Mouse (Mus musculus) naive thymus-derived CD4-positive, alpha-beta T cell, adult 2 months (primary cell): Measurements from ENCODE around the gene Gsdma.
"Not testable (repeated sequence)": the region's sequence is repeated elsewhere in the genome, so short reads cannot be mapped to it uniquely, and the experiment has no call there.

Source experiments
- DNase-seq: peaks from one replicate; pipeline ENCODE4 v3.0.0-alpha.2; 2011; ENCODE audit warnings: low read depth

Gsdma gene

GRCm38 (mm10) chr11:98664091-98664490 is at the start of gene Gsdma:
Gene Gsdma, plus strand, starts transcription at chr11:98664351.
- no peak for DNase-seq

DNA sequence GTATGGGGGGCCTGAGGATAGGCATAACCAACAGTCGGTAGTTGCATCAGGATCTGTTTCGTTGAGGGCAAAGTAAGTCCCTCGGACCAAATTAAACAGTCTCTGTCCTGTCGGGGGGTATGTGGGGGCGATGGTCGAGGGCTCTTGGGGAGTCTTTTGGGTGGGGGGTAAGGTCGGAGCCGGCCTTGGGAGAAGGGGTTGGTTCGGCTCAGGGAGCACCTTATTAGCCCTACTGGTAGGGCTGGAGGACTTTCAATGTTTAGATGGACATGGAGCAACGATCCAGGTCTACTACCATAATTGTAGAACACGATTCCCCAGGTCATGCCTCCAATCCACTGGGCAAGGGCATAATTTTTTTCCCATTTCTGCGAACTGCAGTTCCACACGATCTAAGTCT is 43.4 kb upstream of the Gsdma start:
- no peak for DNase-seq

GRCm38 (mm10) chr11:98623981-98624380 is 40.2 kb upstream of the Gsdma start:
- not testable (repeated sequence) for DNase-seq

DNA sequence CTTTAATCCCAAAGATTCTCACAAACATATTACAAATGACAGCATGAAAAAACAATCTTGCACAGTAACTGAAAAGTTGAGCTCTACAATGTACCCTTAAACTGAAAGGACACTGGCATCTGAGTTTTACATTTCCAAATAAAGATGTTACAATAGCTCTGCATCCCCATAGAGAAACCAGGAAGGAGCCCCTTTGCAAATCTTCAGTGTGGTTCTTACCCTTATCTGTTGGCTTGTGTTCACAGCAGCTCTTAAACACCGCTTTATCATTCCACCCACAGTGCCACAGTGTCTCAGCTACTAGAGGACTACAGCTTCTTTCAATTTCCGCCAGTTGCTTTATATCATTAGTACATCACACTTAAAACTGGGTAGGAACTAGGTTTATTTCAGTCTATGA is 39.8 kb upstream of the Gsdma start:
- DNase-seq: not testable (repeated sequence)

GRCm38 (mm10) chr11:98625611-98626410 is 38.3 kb upstream of the Gsdma start, which contains the start of the genes Gm12355 and Gsdma3:
Gene Gm12355, minus strand, starts transcription at chr11:98625661.
Gene Gsdma3, plus strand, starts transcription at chr11:98626360.
- DNase-seq: no peak

- no peak for DNase-seq
Observed at GRCm38 (mm10) chr11:98628706-98629105, 35.4 kb upstream of the Gsdma start.

DNA sequence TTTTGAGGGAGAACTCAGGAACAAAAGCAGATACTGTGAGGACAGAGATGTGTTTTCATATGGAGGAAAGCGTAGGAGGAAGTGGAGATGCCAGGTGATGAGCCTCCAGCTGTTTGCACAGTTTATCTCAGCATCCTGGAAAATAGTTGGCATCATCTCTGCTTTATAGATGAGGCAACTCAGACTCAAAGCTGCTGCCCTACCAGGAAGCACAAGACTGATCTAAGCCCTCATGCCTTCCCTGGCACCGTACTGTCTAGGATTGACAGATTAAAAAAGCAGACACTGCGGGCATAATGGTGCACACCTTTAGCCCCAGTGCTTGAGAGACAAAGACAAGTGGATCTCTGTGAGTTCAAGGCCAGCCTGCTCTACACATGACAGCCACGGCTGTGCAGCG is 33.5 kb upstream of the Gsdma start:
- no peak for DNase-seq

DNA sequence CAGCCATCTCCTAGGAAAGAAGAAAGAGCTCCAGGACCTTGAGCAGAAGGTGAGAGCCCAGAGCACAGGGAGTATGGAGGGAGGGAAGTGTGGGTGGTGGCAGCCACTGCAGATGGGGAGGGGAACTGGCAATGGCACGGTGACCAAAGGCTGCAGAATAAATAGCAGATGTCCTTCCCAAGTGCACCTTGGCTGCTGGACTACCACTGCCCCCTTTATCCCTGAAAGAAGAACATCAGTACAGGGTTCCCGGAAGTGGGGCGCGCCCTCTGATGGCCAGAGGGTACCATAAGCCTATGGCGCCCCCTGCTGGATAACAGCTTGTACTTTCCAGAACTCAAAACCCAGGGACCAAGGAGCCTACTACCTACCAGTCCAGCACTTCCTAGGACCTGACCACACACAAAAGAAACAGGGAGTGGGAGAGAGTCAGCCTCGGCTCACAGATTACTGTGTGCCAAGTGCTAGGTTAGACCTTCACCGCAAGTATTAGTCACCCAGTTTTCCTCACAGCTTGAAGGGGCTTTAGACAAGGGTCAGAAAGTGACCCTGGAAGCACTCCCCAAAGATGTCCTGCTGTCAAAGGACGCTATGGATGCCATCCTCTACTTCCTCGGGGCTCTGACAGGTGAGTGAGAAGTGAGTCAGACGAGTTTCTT is 28.7 kb upstream of the Gsdma start:
- peak; percentile 65 for DNase-seq

DNA sequence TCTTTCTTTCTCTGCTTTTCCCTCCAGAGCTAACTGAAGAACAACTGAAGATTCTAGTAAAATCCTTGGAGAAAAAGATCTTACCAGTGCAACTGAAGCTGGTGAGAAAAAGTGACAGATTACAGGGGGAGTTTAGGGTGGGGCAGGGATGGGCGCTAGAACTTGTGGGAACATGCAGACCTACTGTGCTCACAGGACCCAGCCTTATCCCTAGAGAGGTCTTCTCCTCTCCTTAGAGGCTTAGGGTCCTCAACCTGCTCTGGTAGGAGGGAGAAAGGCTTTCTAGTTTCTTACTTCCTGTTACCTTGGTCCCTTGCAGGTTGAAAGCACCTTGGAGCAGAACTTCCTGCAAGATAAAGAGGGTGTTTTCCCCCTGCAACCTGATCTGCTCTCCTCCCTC is 26.6 kb upstream of the Gsdma start:
- DNase-seq: no peak

GRCm38 (mm10) chr11:98640091-98640490 is 24.1 kb upstream of the Gsdma start:
- DNase-seq: no peak

- DNase-seq: no peak
Observed at GRCm38 (mm10) chr11:98644757-98645156, 19.4 kb upstream of the Gsdma start.

GRCm38 (mm10) chr11:98645946-98646345 is 18.2 kb upstream of the Gsdma start:
- no peak for DNase-seq

- DNase-seq: no peak
Observed at GRCm38 (mm10) chr11:98646459-98646858, 17.7 kb upstream of the Gsdma start, which contains the start of gene Gsdma2. Gene Gsdma2, plus strand, starts transcription at chr11:98646759.

DNA sequence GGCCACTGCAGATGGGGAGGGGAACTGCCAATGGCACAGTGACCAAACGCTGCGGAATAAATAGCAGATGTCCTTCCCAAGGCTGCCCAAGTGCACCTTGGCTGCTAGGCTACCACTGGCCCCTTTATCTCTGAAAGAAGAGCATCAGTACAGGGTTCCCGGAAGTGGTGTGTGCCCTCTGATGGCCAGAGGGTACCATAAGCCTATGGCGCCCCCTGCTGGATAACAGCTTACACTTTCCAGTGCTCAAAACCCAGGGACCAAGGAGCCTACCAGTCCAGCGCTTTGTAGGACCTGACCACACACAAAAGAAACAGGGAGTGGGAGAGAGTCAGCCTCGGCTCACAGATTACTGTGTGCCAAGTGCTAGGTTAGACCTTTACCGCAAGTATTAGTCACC is 9.1 kb upstream of the Gsdma start:
- peak; percentile 76 for DNase-seq

DNA sequence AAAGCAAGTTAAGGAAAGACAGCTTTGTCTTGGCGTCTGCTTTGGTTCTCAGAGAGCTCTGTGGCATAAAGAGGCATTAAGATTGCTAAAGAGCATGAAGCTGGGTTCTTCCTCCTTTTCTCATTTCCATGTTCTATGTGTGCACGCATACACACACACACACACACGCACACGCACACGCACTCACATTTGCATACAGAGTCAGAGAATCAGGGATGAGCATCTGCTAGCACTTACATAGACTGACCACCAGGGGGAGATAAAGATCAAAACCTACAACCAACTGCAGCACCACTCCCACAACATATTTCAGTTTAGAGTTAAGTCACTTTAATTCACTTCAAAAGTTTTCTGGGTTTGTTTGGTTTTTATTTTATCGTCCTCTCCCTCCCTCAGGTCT is 3.6 kb upstream of the Gsdma start:
- DNase-seq: peak; percentile 81

- no peak for DNase-seq
Observed at GRCm38 (mm10) chr11:98668984-98669383, 4.8 kb downstream of the Gsdma start.

DNA sequence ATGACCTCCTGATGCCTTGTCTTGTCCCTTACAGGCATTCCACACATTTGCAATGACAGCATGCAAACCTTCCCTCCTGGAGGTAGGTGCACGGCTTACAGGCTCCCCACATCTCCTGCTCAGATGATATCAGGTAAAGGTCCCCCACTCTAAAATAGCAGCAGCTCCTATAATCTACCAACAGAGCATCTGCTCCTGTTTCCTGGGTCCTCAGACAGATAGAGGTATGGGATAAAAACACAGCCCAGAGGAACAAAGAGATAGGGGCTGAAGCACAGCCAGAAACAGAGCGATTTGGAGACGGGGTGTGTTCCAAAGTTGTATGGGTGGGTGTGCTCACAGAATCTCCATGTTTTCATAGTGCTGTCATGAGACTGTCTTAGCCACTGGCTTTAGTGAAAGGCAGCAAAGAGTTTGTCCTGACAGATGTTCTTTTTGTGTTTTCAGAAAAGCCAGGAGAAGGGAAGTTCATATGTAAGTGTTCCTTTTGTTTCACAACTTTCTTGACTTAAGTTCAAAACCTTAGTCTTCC is 7.2 kb downstream of the Gsdma start:
- no peak for DNase-seq

GRCm38 (mm10) chr11:98671857-98672256 is 7.7 kb downstream of the Gsdma start:
- no peak for DNase-seq

GRCm38 (mm10) chr11:98672482-98672881 is 8.3 kb downstream of the Gsdma start:
- no peak for DNase-seq

DNA sequence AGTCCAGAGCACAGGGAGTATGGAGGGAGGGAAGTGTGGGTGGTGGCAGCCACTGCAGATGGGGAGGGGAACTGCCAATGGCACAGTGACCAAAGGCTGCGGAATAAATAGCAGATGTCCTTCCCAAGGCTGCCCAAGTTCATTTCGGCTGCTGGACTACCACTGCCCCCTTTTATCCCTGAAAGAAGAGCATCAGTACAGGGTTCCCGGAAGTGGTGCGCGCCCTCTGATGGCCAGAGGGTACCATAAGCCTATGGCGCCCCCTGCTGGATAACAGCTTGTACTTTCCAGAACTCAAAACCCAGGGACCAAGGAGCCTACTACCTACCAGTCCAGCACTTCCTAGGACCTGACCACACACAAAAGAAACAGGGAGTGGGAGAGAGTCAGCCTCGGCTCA is 9.0 kb downstream of the Gsdma start:
- DNase-seq: peak; percentile 78

GRCm38 (mm10) chr11:98675829-98676363 is 11.7 kb downstream of the Gsdma start:
- no peak for DNase-seq

- no peak for DNase-seq
Observed at GRCm38 (mm10) chr11:98680023-98680422, 15.9 kb downstream of the Gsdma start.

DNA sequence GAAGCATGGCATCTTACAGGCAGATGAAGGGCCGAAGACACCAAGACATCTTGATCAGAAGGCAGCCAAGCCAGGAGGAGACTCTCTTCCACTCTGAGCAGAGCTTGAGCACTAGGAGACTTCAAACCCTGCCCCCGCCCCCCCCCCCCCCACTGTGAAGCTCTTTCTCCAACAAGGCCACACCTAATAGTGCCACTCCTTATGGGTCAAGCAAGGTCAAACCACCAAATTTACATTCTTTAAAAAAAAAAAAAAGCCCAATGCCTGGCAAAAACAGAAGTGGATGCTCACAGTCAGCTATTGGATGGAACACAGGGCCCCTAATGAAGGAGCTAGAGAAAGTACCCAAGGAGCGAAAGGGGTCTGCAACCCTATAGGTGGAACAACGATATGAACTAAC is 16.4 kb downstream of the Gsdma start:
- DNase-seq: not testable (repeated sequence)
